Mouse (Mus musculus): ENCODE measurements around the gene Cngb1. TPM values are rescaled to one million over a fixed set of nuclear protein-coding genes. Genes with fewer than 3 reads are reported as not detected.
"Not testable (repeated sequence)": the region's sequence is repeated elsewhere in the genome, so short reads cannot be mapped to it uniquely, and the experiment has no call there.

Cngb1 gene
- total RNA-seq, 2 experiments from 2014 or later, result 0.84 to 0.93 TPM

DNA sequence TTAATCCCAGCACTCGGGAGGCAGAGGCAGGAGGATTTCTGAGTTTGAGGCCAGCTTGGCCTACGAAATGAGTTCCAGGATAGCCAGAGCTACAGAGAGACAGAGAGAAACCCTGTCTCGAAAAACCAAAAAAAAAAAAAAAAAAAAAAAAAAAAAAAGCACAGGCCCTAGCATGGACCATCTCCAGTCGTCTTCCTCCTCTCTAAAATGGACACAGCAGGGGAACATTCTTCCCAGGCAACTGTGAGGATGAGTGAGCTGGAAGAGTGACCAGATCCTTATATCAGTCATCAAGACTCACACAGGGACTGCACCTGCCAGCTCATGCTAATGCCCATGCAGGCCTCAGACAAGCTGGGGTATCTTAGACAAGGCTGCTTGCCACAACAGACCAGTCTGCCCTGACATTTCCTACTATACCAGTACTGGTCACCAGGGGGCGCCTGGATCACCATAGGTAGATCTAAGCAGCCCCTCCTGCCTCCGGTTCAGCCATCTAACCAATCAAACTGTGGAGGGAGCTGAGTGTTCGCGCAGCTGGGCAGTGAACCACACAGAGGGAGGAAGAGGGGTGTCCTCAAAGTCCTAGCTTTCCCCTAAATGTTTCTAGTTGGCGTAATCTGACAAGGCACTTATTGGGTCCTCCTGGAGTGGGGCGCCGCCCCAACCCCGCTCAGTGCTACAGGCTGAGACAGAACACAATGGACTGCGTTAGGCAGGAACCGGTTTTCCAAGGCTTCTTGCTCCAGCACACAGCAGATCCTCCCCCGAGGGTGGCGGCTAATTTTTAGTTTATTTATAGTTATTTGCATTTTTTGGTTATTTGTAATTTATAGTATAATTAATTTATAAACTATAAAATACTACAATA lies 51.6 kb downstream of the Cngb1 start:
- Histone ChIP-seq H3K27ac (peak overlapping the region; percentile 51), H3K4me3 (peak overlapping the region; percentile 52)
- peak; percentile 94 to 99 for DNase-seq (ENCODE audit: low spot score in 2 of 2)
- peak; percentile 92 for TF ChIP-seq CTCF (conservative IDR thresholded peaks at IDR 0.05)

DNA sequence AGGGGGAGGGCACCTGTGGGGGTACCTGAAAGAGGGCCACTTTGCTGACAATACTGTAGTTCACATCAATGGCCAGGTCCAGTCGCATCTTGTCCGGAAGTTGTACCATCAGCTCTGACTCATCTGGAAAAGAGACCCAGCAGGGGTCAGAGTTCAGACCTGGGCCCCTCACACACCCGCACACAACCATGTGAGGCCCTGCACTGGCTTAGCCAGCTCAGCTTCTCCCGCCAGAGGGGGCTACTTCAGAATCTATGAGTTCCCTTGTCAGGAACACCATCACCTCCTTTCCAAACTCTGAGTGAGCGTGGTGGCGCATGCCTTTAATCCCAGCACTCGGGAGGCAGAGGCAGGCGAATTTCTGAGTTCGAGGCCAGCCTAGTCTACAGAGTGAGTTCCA lies 54.3 kb downstream of the Cngb1 start:
- Histone ChIP-seq H3K4me3 (no peak overlapping the region), H3K27ac (no peak overlapping the region)
- no peak for DNase-seq (ENCODE audit: low spot score in 2 of 2)
- TF ChIP-seq CTCF (conservative IDR thresholded peaks at IDR 0.05), result no peak

DNA sequence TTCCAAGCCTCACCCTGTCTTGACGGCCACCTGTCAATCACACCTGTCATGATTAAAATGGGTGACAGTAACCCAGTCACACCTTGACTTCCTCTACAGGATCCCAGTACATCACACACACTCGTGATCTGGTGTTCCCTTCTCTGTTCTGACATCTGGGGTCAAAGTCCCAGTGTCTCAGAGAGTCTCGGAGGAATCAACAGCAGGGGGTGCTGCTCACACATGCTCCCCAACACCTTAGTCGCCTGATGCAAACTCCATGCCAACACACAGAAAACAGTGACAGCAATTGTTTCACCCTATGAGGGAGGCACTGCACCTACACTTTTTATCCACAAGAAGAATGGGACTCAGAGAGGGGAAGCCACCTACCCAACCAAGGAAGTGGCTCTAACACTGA lies 56.5 kb downstream of the Cngb1 start:
- TF ChIP-seq CTCF (conservative IDR thresholded peaks at IDR 0.05), result peak; percentile 56
- no peak for DNase-seq (ENCODE audit: low spot score in 2 of 2)
- Histone ChIP-seq H3K4me3 (no peak overlapping the region), H3K27ac (no peak overlapping the region)

DNA sequence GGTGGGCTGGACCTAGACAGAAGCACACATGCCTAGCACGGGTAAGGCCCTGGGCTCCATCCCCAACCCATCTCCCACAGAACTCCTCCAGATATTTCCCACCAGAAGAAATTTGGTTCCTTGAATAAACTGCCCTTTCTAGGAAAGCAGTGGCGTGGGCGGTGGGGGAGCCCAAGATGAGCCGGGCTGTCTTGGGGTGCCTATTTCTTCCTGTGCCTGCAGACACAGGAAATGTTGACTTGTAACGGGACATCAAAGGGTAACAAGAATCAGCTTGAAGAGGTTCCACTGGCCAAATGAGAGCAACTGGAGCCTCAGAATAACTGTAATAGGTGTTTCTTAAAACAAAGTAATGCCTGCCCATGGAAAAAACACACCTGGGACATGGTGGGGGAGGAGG lies 59.1 kb downstream of the Cngb1 start:
- no peak for DNase-seq (ENCODE audit: low spot score in 2 of 2)
- no peak for TF ChIP-seq CTCF (conservative IDR thresholded peaks at IDR 0.05)
- no peak overlapping the region for H3K27ac ChIP-seq
- H3K4me3 ChIP-seq, result no peak overlapping the region

DNA sequence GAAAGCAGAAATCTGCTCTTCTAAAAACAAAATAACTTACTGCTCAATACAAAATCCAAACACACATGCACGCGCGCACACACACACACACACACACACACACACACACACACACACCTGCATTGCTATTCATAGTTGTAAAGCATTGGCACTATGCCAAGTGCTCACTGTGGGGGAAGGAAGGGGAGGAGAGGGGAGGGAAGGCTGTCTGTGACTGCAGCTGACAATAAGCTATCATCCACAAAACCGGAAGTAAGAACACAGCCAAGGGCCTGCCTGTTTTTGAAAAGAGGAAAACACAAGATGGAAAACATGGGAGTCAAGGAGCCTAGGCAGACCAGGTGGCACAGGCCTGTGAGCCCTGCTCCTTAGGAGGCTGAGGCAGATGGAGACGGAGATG lies 61.2 kb downstream of the Cngb1 start:
- no peak for TF ChIP-seq CTCF (conservative IDR thresholded peaks at IDR 0.05)
- H3K27ac ChIP-seq, result 0 out of 2 replicates have a peak overlapping the region, but pooled peaks have one; percentile 28

DNA sequence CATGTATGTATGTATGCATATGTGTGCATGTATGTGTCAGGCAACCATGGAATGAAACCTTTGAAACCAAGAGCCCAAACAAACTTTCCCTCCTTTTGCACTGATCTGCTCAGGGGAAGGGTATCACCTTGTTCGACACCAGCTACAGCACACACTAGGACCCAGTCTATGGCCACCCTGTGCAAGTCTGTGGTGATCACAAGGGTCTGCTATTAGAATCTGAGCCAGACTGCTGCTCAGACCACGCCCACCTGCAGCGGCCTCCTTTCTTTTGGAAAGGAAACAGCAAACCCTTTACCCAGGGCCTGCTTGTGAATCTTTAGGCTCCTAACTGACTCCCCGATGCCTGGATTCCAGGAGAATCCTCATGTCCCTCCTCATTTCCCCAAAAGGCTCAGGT lies 62.5 kb downstream of the Cngb1 start:
- Histone ChIP-seq H3K4me3 (no peak overlapping the region), H3K27ac (no peak overlapping the region)
- no peak for TF ChIP-seq CTCF (conservative IDR thresholded peaks at IDR 0.05)
- DNase-seq (ENCODE audit: low spot score in 2 of 2), result no peak

More for the DNA sequence above, 61.2 kb downstream of the Cngb1 start:
- no peak for DNase-seq (ENCODE audit: low spot score in 2 of 2)
- no peak overlapping the region for H3K4me3 ChIP-seq

DNA sequence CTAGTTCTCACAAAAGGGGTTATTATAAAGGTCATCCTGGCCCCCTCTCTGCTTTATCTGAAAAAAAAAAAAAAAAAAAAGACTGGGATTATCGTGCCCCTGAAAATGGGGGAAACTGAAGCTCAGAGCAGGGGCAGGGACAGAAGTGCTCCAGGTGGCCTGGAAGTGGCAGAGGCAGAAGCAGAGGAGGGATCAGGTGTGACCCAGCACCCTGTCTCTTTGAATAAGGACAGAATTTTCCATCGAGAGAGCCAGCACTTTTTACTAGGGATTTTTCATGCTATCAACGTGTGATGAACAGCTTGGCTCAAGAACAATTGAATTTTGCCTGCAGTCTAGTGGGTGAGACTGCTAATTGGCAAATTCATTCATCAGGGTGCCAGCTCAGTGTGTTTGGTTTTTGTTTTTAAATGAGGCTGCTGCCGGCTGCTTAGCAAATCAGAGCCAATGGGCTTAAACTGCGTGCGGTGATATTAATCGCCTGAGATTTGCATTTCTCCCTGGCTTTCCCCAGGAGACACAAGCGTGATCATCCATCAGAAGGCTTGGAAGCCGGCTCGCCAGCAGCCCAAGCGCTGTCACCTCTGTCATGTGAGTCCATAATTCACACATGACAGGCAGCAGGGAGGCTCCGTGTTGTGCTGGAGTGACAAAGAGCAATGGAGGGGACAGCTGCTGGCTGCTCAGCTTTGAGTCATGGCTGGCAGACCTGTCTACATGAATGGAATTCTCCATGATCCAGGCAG lies 63.4 kb downstream of the Cngb1 start:
- DNase-seq (ENCODE audit: low spot score in 2 of 2), result peak; percentile 70 to 85
- Histone ChIP-seq H3K4me3 (no peak overlapping the region; the same call in 1 of the 2 replicates), H3K27ac (peak overlapping the region; percentile 32; the same call in 1 of the 2 replicates)
- no peak for TF ChIP-seq CTCF (conservative IDR thresholded peaks at IDR 0.05)

DNA sequence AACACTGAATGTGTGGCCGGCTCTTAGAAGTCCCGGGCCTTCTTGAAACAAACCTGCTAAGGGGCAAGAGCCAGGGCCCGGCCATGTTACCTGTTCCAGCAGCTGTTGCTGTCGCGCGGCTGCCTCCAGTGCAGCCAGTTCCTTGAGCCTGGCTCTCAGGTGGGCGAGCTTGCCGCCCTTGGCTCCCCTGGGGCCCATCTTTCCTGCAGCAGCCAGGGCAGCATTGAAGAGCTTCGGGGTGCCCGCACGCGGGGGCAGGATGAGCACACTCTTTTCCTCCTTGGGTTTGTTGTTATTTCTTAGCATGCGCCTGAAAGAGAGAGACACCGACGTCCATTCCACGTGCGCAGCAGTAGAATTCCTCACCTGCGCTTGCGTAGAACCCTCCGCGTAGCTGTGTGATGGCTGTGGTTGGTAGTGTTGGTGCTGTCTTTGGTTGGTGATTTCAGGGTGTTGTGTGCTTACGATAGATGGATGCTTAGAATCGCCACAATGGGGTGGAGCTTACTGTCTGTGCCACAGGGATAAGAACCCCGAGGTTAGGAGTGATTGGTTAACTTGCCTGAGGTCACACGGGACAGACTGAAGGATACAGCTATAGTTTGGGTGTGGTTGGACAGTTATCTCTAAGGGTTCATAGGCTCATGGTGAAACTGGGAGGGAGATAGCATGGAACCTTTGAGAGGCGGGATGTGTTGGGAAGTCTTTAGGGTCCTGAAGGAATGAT lies 64.1 kb downstream of the Cngb1 start:
- H3K4me3 ChIP-seq, result no peak overlapping the region
- no peak for TF ChIP-seq CTCF (conservative IDR thresholded peaks at IDR 0.05)
- no peak overlapping the region for H3K27ac ChIP-seq
- DNase-seq (ENCODE audit: low spot score in 2 of 2), result no peak

DNA sequence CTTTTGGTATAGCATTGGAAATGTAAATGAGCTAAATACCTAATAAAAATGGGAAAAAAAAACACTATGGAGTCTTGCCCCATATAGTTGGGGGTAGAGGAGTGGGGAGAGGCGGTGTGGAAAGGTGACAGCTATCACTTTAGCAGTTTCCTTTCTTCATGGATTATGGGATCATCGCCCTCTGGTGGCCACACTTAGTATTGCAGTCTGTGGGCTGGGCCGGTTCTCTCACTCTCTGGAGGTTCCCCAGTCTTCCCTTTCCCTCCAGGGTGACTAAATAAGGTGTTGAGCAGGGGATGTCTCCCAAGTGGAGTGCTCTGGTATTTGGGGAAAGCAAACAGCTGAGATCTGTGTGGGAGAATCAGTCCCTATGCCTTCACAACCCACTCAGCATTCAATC lies 70.7 kb downstream of the Cngb1 start:
- Histone ChIP-seq H3K4me3 (no peak overlapping the region), H3K27ac (no peak overlapping the region)
- DNase-seq (ENCODE audit: low spot score in 2 of 2), result peak; percentile 68 to 85
- peak; percentile 90 for TF ChIP-seq CTCF (conservative IDR thresholded peaks at IDR 0.05)

DNA sequence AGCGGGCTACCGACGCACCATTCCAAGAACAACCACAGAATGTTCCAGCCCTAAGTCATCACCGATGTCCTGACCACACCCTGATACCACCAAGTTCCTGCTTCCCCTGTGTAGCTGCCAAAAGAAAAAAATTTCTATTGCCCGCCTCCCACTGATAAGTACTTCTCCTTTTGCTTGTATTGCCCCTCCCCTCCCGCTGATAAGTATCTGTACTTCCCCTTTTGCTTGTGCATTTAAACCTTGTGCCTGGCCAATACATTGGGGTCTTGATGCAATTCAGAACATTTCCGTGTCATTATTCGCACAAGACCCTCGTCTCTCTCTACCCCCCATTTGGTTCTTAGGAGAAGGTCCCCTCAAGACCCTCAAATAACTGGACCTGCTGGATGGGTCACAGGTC lies 76.3 kb downstream of the Cngb1 start:
- DNase-seq (ENCODE audit: low spot score in 2 of 2); H3K4me3 ChIP-seq; H3K27ac ChIP-seq: not testable (repeated sequence)

DNA sequence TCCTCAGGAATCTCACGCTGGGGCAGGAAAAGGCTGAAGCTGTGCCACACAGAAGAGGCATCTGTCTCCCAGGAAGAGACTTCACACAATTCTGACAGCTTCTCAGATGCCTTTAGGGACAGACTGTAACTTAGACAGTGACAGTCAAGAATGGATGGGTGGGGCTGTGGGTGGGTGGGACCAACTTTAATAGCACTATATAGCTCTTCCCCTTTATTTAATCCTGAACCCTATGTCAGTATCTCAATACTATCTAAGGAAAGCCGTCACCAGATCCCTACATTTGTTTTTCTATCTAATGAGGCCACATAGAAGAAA lies 79.3 kb downstream of the Cngb1 start:
- Histone ChIP-seq H3K4me3 (no peak overlapping the region), H3K27ac (no peak overlapping the region)
- no peak for DNase-seq (ENCODE audit: low spot score in 2 of 2)
- no peak for TF ChIP-seq CTCF (conservative IDR thresholded peaks at IDR 0.05)

DNA sequence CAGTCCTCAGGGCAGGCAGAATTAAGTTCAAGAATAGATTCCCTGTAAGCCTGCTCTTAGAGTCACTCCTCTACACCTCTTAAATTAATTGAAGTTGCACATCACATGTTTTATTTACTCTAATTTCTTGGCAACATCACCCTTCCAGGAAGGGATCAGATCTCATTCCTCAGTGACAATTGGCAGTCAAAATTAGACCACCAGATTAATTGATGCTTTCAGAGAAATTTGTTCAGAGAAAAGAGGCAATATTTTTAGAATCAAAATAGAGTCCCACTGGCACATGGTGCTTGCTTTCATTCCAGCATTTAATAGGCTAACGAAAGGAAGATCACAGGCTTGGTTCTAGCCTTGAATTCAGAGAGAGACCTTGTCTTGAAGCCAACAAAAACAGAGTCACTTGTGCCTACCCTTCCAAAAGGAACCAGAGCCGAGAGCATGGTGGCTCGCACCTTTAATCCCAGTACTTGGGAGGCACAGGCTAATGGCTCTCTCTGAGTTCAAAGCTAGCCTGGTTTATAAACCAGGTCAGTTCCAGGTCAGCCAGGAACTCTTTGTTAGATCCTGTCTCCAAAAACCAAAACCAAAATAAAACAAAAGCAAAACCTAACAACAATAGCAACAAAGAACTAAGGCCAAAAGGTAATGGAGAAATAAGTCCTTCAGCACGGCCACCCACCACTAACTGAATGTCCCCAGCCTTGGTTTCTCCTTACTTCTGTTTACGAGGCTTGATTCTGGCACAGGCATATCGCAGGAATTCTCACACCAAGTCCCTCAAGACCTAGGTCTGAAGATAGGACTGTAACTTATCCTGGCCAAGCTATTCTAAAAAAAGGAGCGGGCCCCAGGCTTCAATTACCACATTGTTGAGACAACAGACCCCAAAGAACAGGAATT lies 79.9 kb downstream of the Cngb1 start:
- H3K27ac ChIP-seq, result no peak overlapping the region
- H3K4me3 ChIP-seq, result no peak overlapping the region
- DNase-seq (ENCODE audit: low spot score in 2 of 2), result no peak
- no peak for TF ChIP-seq CTCF (conservative IDR thresholded peaks at IDR 0.05)

All from layer of hippocampus, adult 2 months (tissue).